Mouse (Mus musculus): Measurements from ENCODE around the gene Prss36. TPM values are rescaled to one million over a fixed set of nuclear protein-coding genes. Genes with fewer than 3 reads are reported as not detected.
"Not testable (repeated sequence)": the region's sequence is repeated elsewhere in the genome, so short reads cannot be mapped to it uniquely, and the experiment has no call there.

Gene Prss36
- not detected in 2 replicates for total RNA-seq (2015; ENCODE audit: low replicate concordance)
- not detected in 2 replicates for total RNA-seq (2017; ENCODE audit: low replicate concordance)

- ATAC-seq (replicated peaks; ENCODE audit: low FRiP score, poor library complexity, severe bottlenecking), result peak; percentile 32; the same call in 1 of the 2 replicates
Observed at GRCm38 (mm10) chr7:127946470-127947023, at the start of gene Prss36. Gene Prss36, minus strand, starts transcription at chr7:127946725.

- ATAC-seq (replicated peaks; ENCODE audit: low FRiP score, poor library complexity, severe bottlenecking), result 0 out of 2 replicates have a peak, but pooled peaks have one; percentile 38
Observed at GRCm38 (mm10) chr7:127993341-127993977, 46.9 kb upstream of the Prss36 start, which contains the start of gene Pycard. Gene Pycard, minus strand, starts transcription at chr7:127993867.

- ATAC-seq (replicated peaks; ENCODE audit: low FRiP score, poor library complexity, severe bottlenecking), result no peak
Observed at GRCm38 (mm10) chr7:127992488-127993340, 46.2 kb upstream of the Prss36 start.

GRCm38 (mm10) chr7:127991643-127992487 lies 45.3 kb upstream of the Prss36 start:
- peak; percentile 74 for ATAC-seq (replicated peaks; ENCODE audit: low FRiP score, poor library complexity, severe bottlenecking)

GRCm38 (mm10) chr7:127988904-127989303 lies 42.4 kb upstream of the Prss36 start:
- no peak for ATAC-seq (replicated peaks; ENCODE audit: low FRiP score, poor library complexity, severe bottlenecking)

- no peak for ATAC-seq (replicated peaks; ENCODE audit: low FRiP score, poor library complexity, severe bottlenecking)
Observed at GRCm38 (mm10) chr7:127980606-127981005, 34.1 kb upstream of the Prss36 start.

- ATAC-seq (replicated peaks; ENCODE audit: low FRiP score, poor library complexity, severe bottlenecking), result no peak
Observed at GRCm38 (mm10) chr7:127978856-127979255, 32.3 kb upstream of the Prss36 start.

GRCm38 (mm10) chr7:127974413-127974930 lies 27.9 kb upstream of the Prss36 start:
- ATAC-seq (replicated peaks; ENCODE audit: low FRiP score, poor library complexity, severe bottlenecking), result no peak

- peak; percentile 46 for ATAC-seq (replicated peaks; ENCODE audit: low FRiP score, poor library complexity, severe bottlenecking)
Observed at GRCm38 (mm10) chr7:127967922-127968828, 21.6 kb upstream of the Prss36 start.

- ATAC-seq (replicated peaks; ENCODE audit: low FRiP score, poor library complexity, severe bottlenecking), result peak; percentile 92
Observed at GRCm38 (mm10) chr7:127967004-127967921, 20.7 kb upstream of the Prss36 start, which contains the start of gene Fus. Gene Fus, plus strand, starts transcription at chr7:127967457.

GRCm38 (mm10) chr7:127966371-127966918 lies 19.9 kb upstream of the Prss36 start:
- peak; percentile 11; the same call in 1 of the 2 replicates for ATAC-seq (replicated peaks; ENCODE audit: low FRiP score, poor library complexity, severe bottlenecking)

- no peak for ATAC-seq (replicated peaks; ENCODE audit: low FRiP score, poor library complexity, severe bottlenecking)
Observed at GRCm38 (mm10) chr7:127959364-127959763, 12.8 kb upstream of the Prss36 start.

GRCm38 (mm10) chr7:127952864-127953581 lies 6.5 kb upstream of the Prss36 start:
- no peak for ATAC-seq (replicated peaks; ENCODE audit: low FRiP score, poor library complexity, severe bottlenecking)

GRCm38 (mm10) chr7:127944614-127945013 lies 1.9 kb downstream of the Prss36 start:
- ATAC-seq (replicated peaks; ENCODE audit: low FRiP score, poor library complexity, severe bottlenecking), result no peak

- ATAC-seq (replicated peaks; ENCODE audit: low FRiP score, poor library complexity, severe bottlenecking), result not testable (repeated sequence)
Observed at GRCm38 (mm10) chr7:127942097-127942496, 4.4 kb downstream of the Prss36 start.

GRCm38 (mm10) chr7:127936216-127936884 lies 10.2 kb downstream of the Prss36 start:
- no peak for ATAC-seq (replicated peaks; ENCODE audit: low FRiP score, poor library complexity, severe bottlenecking)

All from erythroblast, adult 5-6 weeks (primary cell).